Mouse (Mus musculus): ENCODE results near the gene Bcar3.
"Not testable (repeated sequence)": the region's sequence is repeated elsewhere in the genome, so short reads cannot be mapped to it uniquely, and the experiment has no call there.

Gene Bcar3

GRCm38 (mm10) chr3:122380776-122381175 is 86.8 kb downstream of the Bcar3 start:
- no peak for DNase-seq (ENCODE audit: low read depth, low spot score)

GRCm38 (mm10) chr3:122381591-122381990 is 87.7 kb downstream of the Bcar3 start:
- DNase-seq (ENCODE audit: low read depth, low spot score) = no peak

- no peak for DNase-seq (ENCODE audit: low read depth, low spot score)
These were observed 92.5 kb downstream of the Bcar3 start for GRCm38 (mm10) chr3:122386444-122386843.

- DNase-seq (ENCODE audit: low read depth, low spot score) = no peak
These were observed 93.8 kb downstream of the Bcar3 start for GRCm38 (mm10) chr3:122387771-122388170.

- no peak for DNase-seq (ENCODE audit: low read depth, low spot score)
These were observed 96.0 kb downstream of the Bcar3 start for GRCm38 (mm10) chr3:122389972-122390371.

GRCm38 (mm10) chr3:122391098-122391497 is 97.2 kb downstream of the Bcar3 start:
- DNase-seq (ENCODE audit: low read depth, low spot score) = no peak

GRCm38 (mm10) chr3:122391816-122392215 is 97.9 kb downstream of the Bcar3 start:
- DNase-seq (ENCODE audit: low read depth, low spot score) = no peak

GRCm38 (mm10) chr3:122393411-122393810 is 99.5 kb downstream of the Bcar3 start:
- not testable (repeated sequence) for DNase-seq (ENCODE audit: low read depth, low spot score)

- DNase-seq (ENCODE audit: low read depth, low spot score) = no peak
These were observed 100.0 kb downstream of the Bcar3 start for GRCm38 (mm10) chr3:122393836-122394374.

GRCm38 (mm10) chr3:122396957-122397356 is 103.0 kb downstream of the Bcar3 start:
- DNase-seq (ENCODE audit: low read depth, low spot score) = no peak

- no peak for DNase-seq (ENCODE audit: low read depth, low spot score)
These were observed 103.5 kb downstream of the Bcar3 start for GRCm38 (mm10) chr3:122397401-122397800.

GRCm38 (mm10) chr3:122401011-122401410 is 107.1 kb downstream of the Bcar3 start:
- DNase-seq (ENCODE audit: low read depth, low spot score) = no peak

- DNase-seq (ENCODE audit: low read depth, low spot score) = no peak
These were observed 108.2 kb downstream of the Bcar3 start for GRCm38 (mm10) chr3:122402143-122402542.

- DNase-seq (ENCODE audit: low read depth, low spot score) = no peak
These were observed 110.1 kb downstream of the Bcar3 start for GRCm38 (mm10) chr3:122403860-122404557.

- no peak for DNase-seq (ENCODE audit: low read depth, low spot score)
These were observed 111.4 kb downstream of the Bcar3 start for GRCm38 (mm10) chr3:122405203-122405956.

GRCm38 (mm10) chr3:122406416-122406815 is 112.5 kb downstream of the Bcar3 start:
- no peak for DNase-seq (ENCODE audit: low read depth, low spot score)

- DNase-seq (ENCODE audit: low read depth, low spot score) = no peak
These were observed 113.8 kb downstream of the Bcar3 start for GRCm38 (mm10) chr3:122407757-122408156.

- no peak for DNase-seq (ENCODE audit: low read depth, low spot score)
These were observed 114.9 kb downstream of the Bcar3 start for GRCm38 (mm10) chr3:122408798-122409311.

GRCm38 (mm10) chr3:122411590-122411989 is 117.7 kb downstream of the Bcar3 start:
- no peak for DNase-seq (ENCODE audit: low read depth, low spot score)

- no peak for DNase-seq (ENCODE audit: low read depth, low spot score)
These were observed 120.0 kb downstream of the Bcar3 start for GRCm38 (mm10) chr3:122413729-122414561.

- no peak for DNase-seq (ENCODE audit: low read depth, low spot score)
These were observed 120.9 kb downstream of the Bcar3 start for GRCm38 (mm10) chr3:122414868-122415267.

GRCm38 (mm10) chr3:122417466-122417865 is 123.5 kb downstream of the Bcar3 start:
- no peak for DNase-seq (ENCODE audit: low read depth, low spot score)
